Mouse (Mus musculus): ENCODE measurements at regions not wholly inside any gene's neighbourhood (a gene's known extent, or its start where the extent isn't known, plus 50 kb on each side); places are given as distances from the start of the nearest gene placed in this dataset.
"Not testable (repeated sequence)": the region's sequence is repeated elsewhere in the genome, so short reads cannot be mapped to it uniquely, and the experiment has no call there.

GRCm38 (mm10) chr12:23325756-23326155 is 454.3 kb downstream of the Gm10330 start:
- not testable (repeated sequence) for H3K27ac ChIP-seq (replicated peaks)
- 30% methylated on average over 2 of the region's 2 CpGs for WGBS

DNA sequence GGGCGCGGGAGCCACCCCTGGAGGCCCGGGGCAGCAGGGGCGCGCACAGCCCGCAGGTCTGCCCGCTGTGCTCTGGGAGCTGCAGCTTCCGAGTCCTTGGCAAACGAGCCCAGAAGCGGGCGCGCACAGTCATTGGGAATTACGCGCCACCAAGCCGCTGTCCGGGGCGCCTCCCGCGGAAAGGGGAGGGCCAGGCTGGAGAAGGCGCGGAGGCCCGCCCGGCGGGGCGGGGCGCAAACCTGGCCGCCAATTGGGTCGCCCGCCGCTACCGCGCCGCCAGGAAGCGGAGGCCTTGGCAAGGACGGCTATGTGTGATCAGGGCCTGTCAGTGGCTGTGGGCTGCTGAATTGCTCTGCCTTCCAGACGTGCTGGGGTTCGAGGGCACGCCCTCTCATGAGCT is 464.9 kb downstream of the Gm10330 start:
- H3K9ac ChIP-seq; ATAC-seq (ENCODE audit: extremely low read depth, insufficient number of reproducible peaks, low FRiP score, low TSS enrichment); H3K27me3 ChIP-seq (replicated peaks); H3K27ac ChIP-seq (replicated peaks); H3K9me3 ChIP-seq; H3K36me3 ChIP-seq; H3K4me1 ChIP-seq: not testable (repeated sequence)
- 0% methylated on average over 27 of the region's 38 CpGs for WGBS
- peak overlapping the region; percentile 50 for H3K4me3 ChIP-seq
- H3K4me2 ChIP-seq, result peak overlapping the region; percentile 58

More at GRCm38 (mm10) chr12:23325756-23326155, 454.3 kb downstream of the Gm10330 start:
- H3K4me2 ChIP-seq; H3K4me3 ChIP-seq; H3K9ac ChIP-seq; H3K9me3 ChIP-seq; H3K27me3 ChIP-seq (replicated peaks); H3K36me3 ChIP-seq; H3K4me1 ChIP-seq; ATAC-seq (ENCODE audit: extremely low read depth, insufficient number of reproducible peaks, low FRiP score, low TSS enrichment): not testable (repeated sequence)
